Mouse (Mus musculus): Measurements from ENCODE around the gene Hsd17b1.

DNA sequence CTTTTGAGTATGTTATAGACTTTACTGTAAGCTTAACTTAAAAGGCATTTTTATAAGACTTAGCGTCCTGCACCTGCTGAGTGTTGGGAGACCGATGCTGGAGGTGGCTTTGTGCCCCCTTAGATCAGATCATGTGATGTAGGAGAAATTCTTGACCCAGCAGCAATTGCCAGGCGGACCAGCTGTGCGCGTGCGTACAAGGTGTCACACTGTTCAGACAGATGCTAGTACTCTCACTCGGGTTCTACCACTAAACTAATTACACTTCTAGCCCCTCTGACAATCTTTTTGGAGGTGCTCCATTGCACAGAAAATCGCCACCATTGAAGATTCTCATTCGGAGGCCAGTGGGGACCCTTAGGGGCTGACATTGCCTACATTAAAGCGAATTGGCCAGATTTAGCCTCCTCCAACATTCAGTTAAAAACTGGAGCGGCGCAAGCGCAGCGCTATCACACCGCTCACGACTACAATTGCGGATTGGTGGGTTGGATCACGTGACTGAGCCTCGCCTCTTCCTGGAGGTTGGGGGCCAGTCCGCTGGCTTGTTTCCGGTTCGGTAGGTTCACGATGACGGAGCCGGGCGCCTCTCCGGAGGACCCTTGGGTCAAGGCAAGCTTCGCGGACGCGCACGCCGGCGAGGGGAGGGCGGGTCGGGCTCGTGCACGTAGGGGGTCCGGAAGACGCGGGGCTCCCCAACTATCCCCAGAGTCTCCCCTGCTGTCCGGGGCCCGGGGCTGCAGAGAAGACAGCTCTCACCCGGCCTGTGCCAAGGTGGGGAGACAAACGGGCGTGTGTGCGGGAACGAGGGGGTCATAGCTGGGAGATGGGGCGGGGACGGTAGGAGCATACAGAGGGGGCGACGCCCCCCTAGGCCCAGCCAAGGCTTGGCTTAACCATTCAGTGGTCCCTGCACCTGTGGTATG is 8.8 kb downstream of the Hsd17b1 start, which contains the start of gene Mlx:
- TF ChIP-seq POLR2A (IDR thresholded peaks at IDR 0.05; ENCODE audit: control insufficient read depth, low read depth, low read length), result peak; percentile 73
- TF ChIP-seq CTCF (IDR thresholded peaks at IDR 0.05; ENCODE audit: control insufficient read depth, insufficient read depth, insufficient replicate concordance, low read depth, low read length), result no peak
